Mouse (Mus musculus): ENCODE data around the gene Agbl1.
A peak's percentile ranks its signal among the peaks of the same experiment; 100 is the strongest.

- peak; percentile 32 for TF ChIP-seq CTCF (IDR thresholded peaks at IDR 0.05; ENCODE audit: low read depth, low read length)
- TF ChIP-seq EP300 (IDR thresholded peaks at IDR 0.05; ENCODE audit: insufficient read depth, low read depth, low read length), result no peak
Measured at GRCm38 (mm10) chr7:76392941-76393817, 163.5 kb downstream of the Agbl1 start.
